ENCODE assay signal across 8 mouse cellular contexts in the genomic region with DNA sequence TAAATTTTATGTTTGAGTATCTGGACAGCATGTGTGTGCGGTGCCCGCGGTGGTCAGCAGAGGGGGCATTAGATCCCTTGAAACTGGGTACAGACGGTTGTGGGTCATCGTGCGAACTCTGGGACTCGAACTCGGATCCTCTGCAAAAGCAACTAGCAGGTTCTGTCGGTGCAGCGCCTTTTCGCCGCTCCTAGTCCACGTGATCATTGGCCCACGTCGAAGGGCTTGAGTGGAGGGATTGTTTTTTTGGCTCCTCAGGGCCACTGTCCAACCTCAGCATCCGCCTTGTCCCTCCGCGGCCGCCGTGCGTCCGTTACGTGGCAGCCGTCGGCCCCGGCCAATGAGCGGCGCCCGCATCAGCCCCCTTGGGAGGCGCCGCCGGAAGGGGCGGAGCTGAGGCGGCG. TPM values are rescaled to one million over a fixed set of nuclear protein-coding genes. Genes with fewer than 3 reads are reported as not detected.
DNase-seq lines count a peak whose midpoint lies in the region; ATAC-seq and TF ChIP-seq lines count a peak whose summit lies in the region.

A gene (plus strand): TSS at position 313 of the 404 bp plus-strand sequence.

- TF ChIP-seq CTCF in lung, postnatal 0 days (IDR thresholded peaks at IDR 0.05) = peak; percentile 62

- TF ChIP-seq EP300 in lung, postnatal 0 days (IDR thresholded peaks at IDR 0.05) = 0 out of 2 replicates have a peak, but pooled peaks have one; percentile 11

- ATAC-seq in frontal cortex, adult (ENCODE audit: low TSS enrichment) = peak; percentile 88
- ATAC-seq in lung, postnatal 0 days = peak; percentile 96

- peak within 1 kb of the TSS; percentile 84 for H3K9ac ChIP-seq in lung, postnatal 0 days (replicated peaks; ENCODE audit: low read depth)

- H3K27ac ChIP-seq in hindbrain, embryonic 10.5 days = peak within 1 kb of the TSS; percentile 91
- peak within 1 kb of the TSS; percentile 96 for H3K27ac ChIP-seq in lung, postnatal 0 days (ENCODE audit: low read length)

- under 1% methylated on average over 35 of the region's 35 CpGs for WGBS in hindbrain, embryonic 10.5 days
- WGBS in lung, postnatal 0 days = under 1% methylated on average over 32 of the region's 35 CpGs

- no peaks in the 10 kb centered on the region for H3K27me3 ChIP-seq in hindbrain, embryonic 10.5 days (ENCODE audit: insufficient read depth, poor library complexity, severe bottlenecking)
- no peaks in the 10 kb centered on the region for H3K27me3 ChIP-seq in lung, postnatal 0 days (replicated peaks; ENCODE audit: insufficient read depth, low read length)

- peaks cover 22% of the 10 kb centered on the region for H3K4me1 ChIP-seq in hindbrain, embryonic 10.5 days (replicated peaks)
- H3K4me1 ChIP-seq in lung, postnatal 0 days (ENCODE audit: insufficient read depth, low read depth, low read length) = peaks cover 7% of the 10 kb centered on the region

- peak within 1 kb of the TSS; percentile 95 for H3K4me3 ChIP-seq in hindbrain, embryonic 10.5 days
- peak within 1 kb of the TSS; percentile 72 for H3K4me3 ChIP-seq in lung, postnatal 0 days (ENCODE audit: low read depth, low read length)

- peak within 1 kb of the TSS; percentile 65 for H3K4me2 ChIP-seq in lung, postnatal 0 days (replicated peaks; ENCODE audit: low read depth, low read length)

- no peaks in the 10 kb centered on the region for H3K9me3 ChIP-seq in hindbrain, embryonic 10.5 days
- no peaks in the 10 kb centered on the region for H3K9me3 ChIP-seq in lung, postnatal 0 days (ENCODE audit: low read length)

- peak; percentile 89 for DNase-seq in MN1 (ENCODE audit: low spot score)
- DNase-seq in cerebellum, adult 9-10 months = peak; percentile 97
- peak; percentile 94 for DNase-seq in hindbrain, embryonic 10.5 days (ENCODE audit: low spot score)
- DNase-seq in layer of hippocampus, adult 9-11 months = peak; percentile 97
- DNase-seq in lung, postnatal 0 days (ENCODE audit: low spot score) = peak; percentile 99
- peak; percentile 91 for DNase-seq in ovary, postnatal 14 days (ENCODE audit: low spot score)
- DNase-seq in thymus, postnatal 14 days = peak; percentile 93

- peaks cover 32% of the 10 kb centered on the region for H3K36me3 ChIP-seq in hindbrain, embryonic 10.5 days
- peaks cover 6% of the 10 kb centered on the region; the same call in 1 of the 2 replicates for H3K36me3 ChIP-seq in lung, postnatal 0 days (ENCODE audit: insufficient read depth, low read length)

RNA-seq across cellular contexts. Expression of the gene that starts here (rescaled TPM):
- 396 and 457 TPM in 2 replicates for polyA plus RNA-seq in hindbrain, embryonic 10.5 days (2016; fragmentation: Nextera tagmentation; extraction: Ambion mirVana)
- 478 and 479 TPM in 2 replicates for polyA plus RNA-seq in lung, postnatal 0 days (2015; fragmentation: Nextera tagmentation; extraction: Ambion mirVana)

Comparison
In these comparisons a context has a peak if more than half of its experiments do, and no peak if none do; other contexts are left out.
1. Peak in every context shown above with its lines: DNase-seq, ATAC-seq, H3K4me3 ChIP-seq and H3K27ac ChIP-seq.